Mouse (Mus musculus): Measurements from ENCODE around the gene Itih1. TPM values are rescaled to one million over a fixed set of nuclear protein-coding genes. Genes with fewer than 3 reads are reported as not detected.

Itih1 gene
- polyA plus RNA-seq, 1 experiment: not detected

DNA sequence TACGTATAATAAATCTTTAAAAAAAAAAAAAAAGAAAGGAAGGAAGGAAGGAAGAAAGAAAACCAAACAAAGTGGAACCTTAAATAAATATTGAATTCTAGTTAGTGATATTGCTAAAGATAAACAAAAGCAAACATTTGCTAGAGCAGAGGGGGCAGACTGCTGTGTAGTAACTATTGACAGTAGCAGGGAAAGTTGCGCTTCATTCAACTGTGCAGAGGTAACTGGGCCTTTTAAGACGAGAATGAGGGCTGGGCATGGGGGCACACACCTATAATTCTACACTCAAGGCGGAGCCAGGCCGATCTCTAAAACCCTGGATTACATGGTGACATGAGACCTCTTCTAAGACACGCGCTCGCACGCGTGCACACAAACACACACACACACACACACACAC is 6.9 kb upstream of the Itih1 start:
- DNase-seq (ENCODE audit: low read depth in 1 of 2, low spot score in 2 of 2): no peak
- Histone ChIP-seq H3K27ac (ENCODE audit: insufficient read depth, low read length) (no peak overlapping the region), H3K4me1 (ENCODE audit: control insufficient read depth, insufficient read depth, insufficient read length) (peaks cover 3% of the 10 kb centered on the region; the same call in 1 of the 2 replicates), H3K27me3 (ENCODE audit: control insufficient read depth, insufficient read depth, low read length) (no peaks in the 10 kb centered on the region), H3K4me3 (ENCODE audit: extremely low read depth, insufficient read depth, insufficient read length) (no peak overlapping the region), H3K36me3 (ENCODE audit: control insufficient read depth, insufficient read depth, low read length) (no peaks in the 10 kb centered on the region)
- WGBS: 96% methylated on average over 10 of the region's 10 CpGs
- no peak for TF ChIP-seq CTCF (IDR thresholded peaks at IDR 0.05; ENCODE audit: extremely low read depth, insufficient read depth, insufficient read length, insufficient replicate concordance)
- TF ChIP-seq POLR2A (IDR thresholded peaks at IDR 0.05; ENCODE audit: low read depth, low read length): no peak

DNA sequence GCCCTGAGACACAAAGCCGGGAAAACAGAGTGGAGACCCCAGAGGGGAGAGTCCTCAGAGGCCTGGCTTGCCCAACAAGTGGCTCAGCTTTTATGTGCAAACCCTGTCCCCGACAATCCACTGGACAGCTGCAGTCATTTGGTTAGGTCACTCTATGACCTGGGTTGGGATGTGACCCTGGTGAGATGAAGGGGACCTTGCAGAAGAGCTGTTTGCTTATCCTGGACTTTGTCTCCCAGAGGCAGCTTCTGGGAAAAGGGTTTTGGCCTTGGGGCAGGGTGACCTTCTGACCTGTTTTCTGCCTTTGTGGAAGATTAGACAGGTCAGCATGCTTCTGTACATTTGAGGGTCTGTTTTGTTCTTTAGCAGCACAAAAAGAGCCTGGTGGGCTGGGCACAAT is 1.7 kb upstream of the Itih1 start:
- DNase-seq (ENCODE audit: low read depth in 1 of 2, low spot score in 2 of 2): no peak
- 89% methylated on average over 2 of the region's 2 CpGs for WGBS
- Histone ChIP-seq H3K27me3 (ENCODE audit: control insufficient read depth, insufficient read depth, low read length) (no peaks in the 10 kb centered on the region), H3K4me3 (ENCODE audit: extremely low read depth, insufficient read depth, insufficient read length) (no peak overlapping the region), H3K36me3 (ENCODE audit: control insufficient read depth, insufficient read depth, low read length) (no peaks in the 10 kb centered on the region), H3K4me1 (ENCODE audit: control insufficient read depth, insufficient read depth, insufficient read length) (no peaks in the 10 kb centered on the region), H3K27ac (ENCODE audit: insufficient read depth, low read length) (peak overlapping the region; percentile 55; the same call in 1 of the 2 replicates)
- no peak for TF ChIP-seq POLR2A (IDR thresholded peaks at IDR 0.05; ENCODE audit: low read depth, low read length)

DNA sequence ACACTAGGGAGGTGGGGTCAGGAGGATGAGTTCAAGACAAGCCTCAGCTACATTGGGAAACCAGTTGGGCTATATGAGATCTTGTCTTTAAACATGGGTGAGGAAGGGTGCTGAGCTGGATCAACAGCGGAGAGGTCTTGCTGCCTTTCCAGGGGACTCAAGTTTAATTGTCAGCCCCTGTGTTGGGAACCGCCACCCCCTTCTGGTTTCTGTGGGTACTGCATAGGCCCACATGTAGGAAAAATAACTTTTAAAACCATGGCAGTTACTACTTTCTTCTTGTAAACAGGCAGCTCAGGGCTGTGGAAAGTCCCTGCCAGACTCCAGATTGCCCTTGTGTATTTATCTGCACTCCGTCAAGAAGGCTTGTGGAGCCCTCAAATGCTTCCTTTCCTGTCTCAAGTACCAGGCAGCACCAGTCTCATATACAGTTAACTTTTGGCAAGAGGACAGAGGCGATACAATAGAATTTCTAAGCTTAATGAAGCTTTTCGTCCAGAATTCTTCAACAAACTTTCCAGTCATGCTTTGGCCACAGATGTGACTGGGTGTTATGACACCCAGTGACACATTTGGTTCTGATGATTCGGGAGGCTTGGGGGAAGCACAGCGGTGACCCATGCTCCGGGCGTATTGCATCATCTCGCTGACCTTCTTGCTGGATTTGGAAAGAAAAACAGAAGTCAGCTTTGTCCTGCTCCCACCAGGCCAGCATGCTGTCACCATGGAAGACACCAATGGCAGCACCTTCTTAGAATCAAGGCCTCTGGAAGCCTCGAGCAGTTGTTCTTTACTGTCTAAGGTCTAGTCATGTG is 978 bp upstream of the Itih1 start:
- peak overlapping the region; percentile 55; the same call in 1 of the 2 replicates for H3K27ac ChIP-seq (ENCODE audit: insufficient read depth, low read length)

DNA sequence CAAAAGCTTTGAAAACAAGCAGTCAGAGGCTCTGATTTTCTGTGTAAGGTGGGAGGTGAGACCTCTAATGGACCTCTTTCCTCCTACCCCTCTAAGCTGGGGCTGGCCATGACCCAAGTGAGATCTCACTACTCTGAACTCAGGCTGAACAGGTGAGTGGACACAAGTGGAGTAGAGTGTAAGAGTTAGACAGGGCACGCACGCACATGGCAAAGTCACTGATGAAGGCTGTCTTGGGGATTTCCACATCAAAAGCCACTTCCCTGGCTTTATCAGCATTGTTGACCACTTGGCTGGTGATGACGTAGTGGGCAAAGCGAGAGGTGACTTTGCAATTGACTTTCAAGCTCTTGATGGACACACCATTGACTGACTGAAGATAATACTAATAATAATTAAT is 835 bp downstream of the Itih1 start:
- Histone ChIP-seq H3K4me3 (ENCODE audit: extremely low read depth, insufficient read depth, insufficient read length) (no peak overlapping the region), H3K4me1 (ENCODE audit: control insufficient read depth, insufficient read depth, insufficient read length) (no peaks in the 10 kb centered on the region), H3K27ac (ENCODE audit: insufficient read depth, low read length) (no peak overlapping the region), H3K36me3 (ENCODE audit: control insufficient read depth, insufficient read depth, low read length) (no peaks in the 10 kb centered on the region), H3K27me3 (ENCODE audit: control insufficient read depth, insufficient read depth, low read length) (no peaks in the 10 kb centered on the region)
- TF ChIP-seq CTCF (IDR thresholded peaks at IDR 0.05; ENCODE audit: extremely low read depth, insufficient read depth, insufficient read length, insufficient replicate concordance) (no peak), POLR2A (IDR thresholded peaks at IDR 0.05; ENCODE audit: low read depth, low read length) (no peak)
- DNase-seq (ENCODE audit: low read depth in 1 of 2, low spot score in 2 of 2): no peak
- 90% methylated on average over 4 of the region's 4 CpGs for WGBS

More for the DNA sequence above, 978 bp upstream of the Itih1 start:
- TF ChIP-seq POLR2A (IDR thresholded peaks at IDR 0.05; ENCODE audit: low read depth, low read length): no peak
- peak; percentile 30; the same call in 1 of the 2 replicates for TF ChIP-seq CTCF (IDR thresholded peaks at IDR 0.05; ENCODE audit: extremely low read depth, insufficient read depth, insufficient read length, insufficient replicate concordance)
- WGBS: 69% methylated on average over 11 of the region's 11 CpGs
- Histone ChIP-seq H3K4me3 (ENCODE audit: extremely low read depth, insufficient read depth, insufficient read length) (no peak overlapping the region), H3K36me3 (ENCODE audit: control insufficient read depth, insufficient read depth, low read length) (no peaks in the 10 kb centered on the region), H3K27me3 (ENCODE audit: control insufficient read depth, insufficient read depth, low read length) (no peaks in the 10 kb centered on the region), H3K4me1 (ENCODE audit: control insufficient read depth, insufficient read depth, insufficient read length) (no peaks in the 10 kb centered on the region)
- peak in 1 of 2 experiments; percentile 41 for DNase-seq (ENCODE audit: low read depth in 1 of 2, low spot score in 2 of 2)

DNA sequence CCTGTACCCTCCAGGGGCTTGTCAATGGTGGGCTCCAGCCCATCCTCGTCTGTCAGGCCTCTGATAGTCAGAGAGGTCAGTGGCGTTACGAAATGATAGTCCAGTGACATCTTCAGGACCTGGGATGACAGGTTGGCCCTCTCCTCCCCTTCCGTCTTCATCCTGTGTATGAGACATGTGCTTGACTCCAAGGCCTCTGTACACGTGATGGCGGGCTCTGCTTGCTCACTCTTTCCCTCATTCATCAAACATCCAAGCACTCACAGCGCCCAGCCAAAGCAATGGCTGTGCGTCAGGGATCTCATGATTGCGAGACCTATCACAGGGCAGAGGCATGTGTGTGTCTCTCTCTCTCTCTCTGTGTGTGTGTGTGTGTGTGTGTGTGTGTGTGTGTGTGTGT is 9.7 kb downstream of the Itih1 start:
- Histone ChIP-seq H3K4me3 (ENCODE audit: extremely low read depth, insufficient read depth, insufficient read length) (no peak overlapping the region), H3K27ac (ENCODE audit: insufficient read depth, low read length) (no peak overlapping the region), H3K36me3 (ENCODE audit: control insufficient read depth, insufficient read depth, low read length) (no peaks in the 10 kb centered on the region), H3K4me1 (ENCODE audit: control insufficient read depth, insufficient read depth, insufficient read length) (no peaks in the 10 kb centered on the region), H3K27me3 (ENCODE audit: control insufficient read depth, insufficient read depth, low read length) (no peaks in the 10 kb centered on the region)
- WGBS: 91% methylated on average over 9 of the region's 9 CpGs
- no peak for TF ChIP-seq CTCF (IDR thresholded peaks at IDR 0.05; ENCODE audit: extremely low read depth, insufficient read depth, insufficient read length, insufficient replicate concordance)
- TF ChIP-seq POLR2A (IDR thresholded peaks at IDR 0.05; ENCODE audit: low read depth, low read length): no peak
- DNase-seq (ENCODE audit: low read depth in 1 of 2, low spot score in 2 of 2): no peak

DNA sequence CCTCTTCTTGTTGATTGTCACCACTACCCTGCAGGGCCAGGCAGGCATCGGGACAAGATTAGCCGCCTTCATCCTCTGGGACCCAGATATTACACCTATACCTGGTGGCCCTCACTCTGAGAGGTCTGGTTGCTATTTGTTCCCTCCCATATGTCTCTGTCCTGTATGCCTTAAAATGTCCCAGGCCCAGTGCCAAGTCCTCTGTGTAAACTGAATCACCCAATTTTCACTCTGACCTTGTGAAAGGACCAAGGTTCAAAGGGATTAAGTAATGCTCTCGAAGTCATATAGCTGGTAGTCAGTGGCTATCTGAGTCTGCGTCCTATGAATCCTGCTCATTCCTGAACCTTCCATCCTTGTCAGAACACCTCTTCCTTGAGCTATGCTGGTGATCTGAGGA is 12.7 kb downstream of the Itih1 start:
- Histone ChIP-seq H3K4me1 (ENCODE audit: control insufficient read depth, insufficient read depth, insufficient read length) (no peaks in the 10 kb centered on the region), H3K27ac (ENCODE audit: insufficient read depth, low read length) (no peak overlapping the region), H3K36me3 (ENCODE audit: control insufficient read depth, insufficient read depth, low read length) (no peaks in the 10 kb centered on the region), H3K4me3 (ENCODE audit: extremely low read depth, insufficient read depth, insufficient read length) (no peak overlapping the region), H3K27me3 (ENCODE audit: control insufficient read depth, insufficient read depth, low read length) (no peaks in the 10 kb centered on the region)
- whole genome bisulfite sequencing: 90% methylated on average over 4 of the region's 4 CpGs
- TF ChIP-seq POLR2A (IDR thresholded peaks at IDR 0.05; ENCODE audit: low read depth, low read length) (no peak), CTCF (IDR thresholded peaks at IDR 0.05; ENCODE audit: extremely low read depth, insufficient read depth, insufficient read length, insufficient replicate concordance) (no peak)
- DNase-seq (ENCODE audit: low read depth in 1 of 2, low spot score in 2 of 2): no peak

DNA sequence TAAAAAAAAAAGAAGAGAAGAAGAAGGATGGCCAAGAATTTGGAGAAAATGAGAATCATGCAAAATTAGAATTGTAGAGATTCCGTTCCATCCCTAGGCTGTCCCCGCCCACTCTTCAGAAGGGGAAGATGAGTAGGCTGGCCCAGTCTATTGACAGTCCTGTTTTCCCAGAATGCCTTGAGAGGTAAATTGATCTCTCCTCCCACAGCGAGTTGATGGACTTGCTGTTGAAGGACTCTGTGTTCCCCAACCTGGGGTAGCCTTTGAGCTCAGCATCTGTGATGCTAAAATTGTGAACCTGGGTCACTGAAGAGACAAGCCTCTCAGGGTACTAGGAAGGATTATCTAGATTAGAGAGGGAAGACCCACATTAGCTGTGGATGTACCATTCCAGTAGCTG is 17.6 kb downstream of the Itih1 start:
- no peak overlapping the region for H3K4me3 ChIP-seq (ENCODE audit: extremely low read depth, insufficient read depth, insufficient read length)
- H3K4me1 ChIP-seq (ENCODE audit: control insufficient read depth, insufficient read depth, insufficient read length): no peaks in the 10 kb centered on the region
- H3K27ac ChIP-seq (ENCODE audit: insufficient read depth, low read length): no peak overlapping the region
- no peak for DNase-seq (ENCODE audit: low read depth in 1 of 2, low spot score in 2 of 2)
- no peaks in the 10 kb centered on the region for H3K27me3 ChIP-seq (ENCODE audit: control insufficient read depth, insufficient read depth, low read length)
- 90% methylated on average over 3 of the region's 3 CpGs for WGBS
- H3K36me3 ChIP-seq (ENCODE audit: control insufficient read depth, insufficient read depth, low read length): no peaks in the 10 kb centered on the region
- no peak for TF ChIP-seq CTCF (IDR thresholded peaks at IDR 0.05; ENCODE audit: extremely low read depth, insufficient read depth, insufficient read length, insufficient replicate concordance)
- TF ChIP-seq POLR2A (IDR thresholded peaks at IDR 0.05; ENCODE audit: low read depth, low read length): no peak
